Comparison of ENCODE assay signal across 10 mouse cellular contexts in the genomic region with DNA sequence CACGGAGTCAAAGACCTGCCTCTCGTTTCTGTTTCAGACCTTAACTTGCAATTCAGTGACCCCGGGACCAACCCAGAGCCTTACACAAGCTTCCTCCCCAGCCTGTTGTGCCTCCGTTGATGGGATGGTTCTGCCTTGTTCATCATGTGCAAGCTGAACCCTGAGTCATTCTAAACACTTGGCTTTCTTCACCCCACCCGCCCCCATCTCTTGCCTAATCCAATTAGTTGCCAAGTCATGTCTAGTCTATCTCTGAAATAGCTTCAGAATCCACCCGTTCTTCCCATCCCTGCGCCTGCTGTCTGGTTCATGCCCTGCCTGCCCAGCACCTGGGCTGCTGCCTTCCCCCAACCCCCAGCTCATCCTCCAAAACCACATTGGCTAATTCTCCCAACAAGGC. TPM values are rescaled to one million over a fixed set of nuclear protein-coding genes. Genes with fewer than 3 reads are reported as not detected.
DNase-seq lines count a peak whose midpoint lies in the region; ATAC-seq and TF ChIP-seq lines count a peak whose summit lies in the region.
"Had no signal": no experiment of that assay in that cellular context is flagged by ENCODE, and none has a peak within 500 bp of the region (broad histone marks: within the 10 kb centered on the region; RNA-seq: fewer than 3 reads in every experiment).

No protein-coding gene starts in this region.

- no peak overlapping the region for H3K27ac ChIP-seq in hindbrain, embryonic 13.5 days
- no peak overlapping the region for H3K27ac ChIP-seq in hindbrain, embryonic 11.5 days (ENCODE audit: low read depth, low read length)
- peak overlapping the region; percentile 50 for H3K27ac ChIP-seq in embryonic fibroblast, embryonic 13.5 days (ENCODE audit: insufficient read depth, low read length)
- no peak overlapping the region for H3K27ac ChIP-seq in midbrain, embryonic 13.5 days
- H3K27ac ChIP-seq: embryonic facial prominence, embryonic 12.5 days; lung, embryonic 15.5 days had no signal

- no peaks in the 10 kb centered on the region for H3K9me3 ChIP-seq in hindbrain, embryonic 13.5 days
- no peaks in the 10 kb centered on the region for H3K9me3 ChIP-seq in hindbrain, embryonic 11.5 days (ENCODE audit: control insufficient read depth, low read length)
- H3K9me3 ChIP-seq in midbrain, embryonic 13.5 days: no peaks in the 10 kb centered on the region
- H3K9me3 ChIP-seq: embryonic facial prominence, embryonic 12.5 days; lung, embryonic 15.5 days had no signal

- H3K27me3 ChIP-seq in hindbrain, embryonic 13.5 days: no peaks in the 10 kb centered on the region
- H3K27me3 ChIP-seq in hindbrain, embryonic 11.5 days (ENCODE audit: control insufficient read depth, insufficient read depth, low read length): no peaks in the 10 kb centered on the region
- H3K27me3 ChIP-seq in midbrain, embryonic 13.5 days: no peaks in the 10 kb centered on the region
- H3K27me3 ChIP-seq: embryonic facial prominence, embryonic 12.5 days; lung, embryonic 15.5 days had no signal

- 0 out of 2 replicates have a peak overlapping the region, but pooled peaks have one; percentile 13 for H3K9ac ChIP-seq in hindbrain, embryonic 13.5 days
- no peak overlapping the region for H3K9ac ChIP-seq in hindbrain, embryonic 11.5 days (ENCODE audit: low read depth, low read length)
- no peak overlapping the region for H3K9ac ChIP-seq in midbrain, embryonic 13.5 days (replicated peaks)
- H3K9ac ChIP-seq: embryonic facial prominence, embryonic 12.5 days; lung, embryonic 15.5 days had no signal

- H3K4me3 ChIP-seq in hindbrain, embryonic 13.5 days: no peak overlapping the region
- no peak overlapping the region for H3K4me3 ChIP-seq in hindbrain, embryonic 11.5 days (ENCODE audit: low read depth, low read length)
- no peak overlapping the region for H3K4me3 ChIP-seq in embryonic fibroblast, embryonic 13.5 days (ENCODE audit: insufficient read depth, low read length)
- no peak overlapping the region for H3K4me3 ChIP-seq in midbrain, embryonic 13.5 days (replicated peaks)
- H3K4me3 ChIP-seq: embryonic facial prominence, embryonic 12.5 days; lung, embryonic 15.5 days had no signal

- TF ChIP-seq CTCF in embryonic fibroblast, embryonic 13.5 days (IDR thresholded peaks at IDR 0.05; ENCODE audit: borderline replicate concordance, insufficient read depth, low read length): no peak

- no peak for ATAC-seq in hindbrain, embryonic 13.5 days (ENCODE audit: low FRiP score)
- no peak for ATAC-seq in hindbrain, embryonic 11.5 days (ENCODE audit: low FRiP score)
- no peak for ATAC-seq in midbrain, embryonic 13.5 days

- TF ChIP-seq POLR2A in embryonic fibroblast, embryonic 13.5 days (IDR thresholded peaks at IDR 0.05; ENCODE audit: low read depth, low read length): no peak

- DNase-seq in hindbrain, embryonic 11.5 days (ENCODE audit: low spot score): no peak
- peak; percentile 12 for DNase-seq in MEL-GATA-1-ER (ENCODE audit: extremely low read depth, low read depth)
- peak; percentile 73 for DNase-seq in lung, postnatal 10 days
- DNase-seq in thymus, postnatal 10 days (ENCODE audit: low spot score in 2 of 2): no peak
- DNase-seq in kidney, adult 11 months: no peak

- H3K4me2 ChIP-seq in hindbrain, embryonic 13.5 days: no peak overlapping the region
- H3K4me2 ChIP-seq in hindbrain, embryonic 11.5 days (replicated peaks; ENCODE audit: low read depth, low read length): no peak overlapping the region
- H3K4me2 ChIP-seq in midbrain, embryonic 13.5 days (replicated peaks): no peak overlapping the region
- H3K4me2 ChIP-seq: embryonic facial prominence, embryonic 12.5 days; lung, embryonic 15.5 days had no signal

- WGBS in hindbrain, embryonic 13.5 days: 90% methylated on average over 7 of the region's 7 CpGs
- 89% methylated on average over 7 of the region's 7 CpGs for WGBS in hindbrain, embryonic 11.5 days
- 86% methylated on average over 7 of the region's 7 CpGs for WGBS in midbrain, embryonic 13.5 days

- H3K4me1 ChIP-seq in hindbrain, embryonic 13.5 days (replicated peaks): peaks cover 22% of the 10 kb centered on the region
- 0 out of 2 replicates have a peak, but pooled peaks cover 3% of the 10 kb centered on the region for H3K4me1 ChIP-seq in hindbrain, embryonic 11.5 days (replicated peaks; ENCODE audit: control insufficient read depth, insufficient read depth, low read length)
- H3K4me1 ChIP-seq in embryonic fibroblast, embryonic 13.5 days (ENCODE audit: control insufficient read depth, insufficient read depth, low read length): peaks cover 21% of the 10 kb centered on the region
- peaks cover 13% of the 10 kb centered on the region for H3K4me1 ChIP-seq in midbrain, embryonic 13.5 days (replicated peaks)

- H3K36me3 ChIP-seq in hindbrain, embryonic 13.5 days: peaks cover 4% of the 10 kb centered on the region
- H3K36me3 ChIP-seq in hindbrain, embryonic 11.5 days (ENCODE audit: control insufficient read depth, insufficient read depth, low read length): no peaks in the 10 kb centered on the region
- 0 out of 2 replicates have a peak, but pooled peaks cover 15% of the 10 kb centered on the region for H3K36me3 ChIP-seq in midbrain, embryonic 13.5 days
- H3K36me3 ChIP-seq: embryonic facial prominence, embryonic 12.5 days had no signal

RNA-seq across cellular contexts. Expression of gene Pef1, which starts 9.9 kb away (rescaled TPM):
- polyA plus RNA-seq in hindbrain, embryonic 13.5 days (2015; fragmentation: Nextera tagmentation; extraction: Ambion mirVana): 65.1 and 65.7 TPM in 2 replicates
- 71.4 and 72.4 TPM in 2 replicates for polyA plus RNA-seq in hindbrain, embryonic 11.5 days (2014; fragmentation: Nextera tagmentation; extraction: Ambion mirVana)
- polyA plus RNA-seq in embryonic fibroblast, embryonic 13.5 days (2011; ENCODE audit: insufficient read length, low read depth, missing spikeins): 38.1 and 42.3 TPM in 2 replicates
- polyA plus RNA-seq in midbrain, embryonic 13.5 days (2015; fragmentation: Nextera tagmentation; extraction: Ambion mirVana): 65.3 and 72.0 TPM in 2 replicates

RNA-seq across cellular contexts. Expression of gene Hcrtr1, which starts 26.9 kb away (rescaled TPM):
- polyA plus RNA-seq in hindbrain, embryonic 13.5 days (2015; fragmentation: Nextera tagmentation; extraction: Ambion mirVana): 0.60 and 1.0 TPM in 2 replicates
- polyA plus RNA-seq in hindbrain, embryonic 11.5 days (2014; fragmentation: Nextera tagmentation; extraction: Ambion mirVana): 0.46 and 0.59 TPM in 2 replicates
- polyA plus RNA-seq in embryonic fibroblast, embryonic 13.5 days (2011; ENCODE audit: insufficient read length, low read depth, missing spikeins): not detected in 2 replicates
- 0.41 and 0.94 TPM in 2 replicates for polyA plus RNA-seq in midbrain, embryonic 13.5 days (2015; fragmentation: Nextera tagmentation; extraction: Ambion mirVana)

Comparison
In these comparisons a context has a peak if more than half of its experiments do, and no peak if none do; other contexts are left out.
1. DNase-seq: peak in MEL-GATA-1-ER (single experiment) and lung, postnatal 10 days (single experiment); none in hindbrain, embryonic 11.5 days (single experiment), thymus, postnatal 10 days (0 of 2) and kidney, adult 11 months (single experiment).